Mouse (Mus musculus): Measurements from ENCODE around the gene Acap1. TPM values are rescaled to one million over a fixed set of nuclear protein-coding genes. Genes with fewer than 3 reads are reported as not detected.
A peak's percentile ranks its signal among the peaks of the same experiment; 100 is the strongest.

Acap1 gene
- polyA plus RNA-seq (2015; fragmentation: Nextera tagmentation; extraction: Ambion mirVana) = 7.0 and 8.2 TPM in 2 replicates

DNA sequence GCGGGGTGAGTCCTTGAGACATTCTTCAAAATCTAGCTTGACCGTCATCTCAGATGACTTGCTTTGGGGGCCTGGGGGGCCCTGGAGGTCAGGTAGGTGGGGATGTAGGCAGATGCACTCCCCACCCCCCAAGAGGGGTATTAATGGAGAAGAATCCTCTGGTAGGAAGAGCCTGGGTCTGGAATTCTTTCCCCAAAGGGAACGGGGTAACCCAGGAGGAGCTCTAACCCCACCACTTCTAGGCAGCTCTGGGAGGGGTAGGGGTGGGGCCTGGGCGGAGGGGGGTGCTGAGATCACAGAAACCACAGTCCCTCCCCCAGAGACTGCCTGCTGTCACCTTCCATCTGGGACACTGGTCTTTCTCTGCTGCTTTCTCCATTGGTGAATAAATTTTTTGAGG, at the start of gene Acap1:
Gene Acap1, minus strand, starts transcription at position 249 of the 400 bp plus-strand sequence.
- Histone ChIP-seq H3K9ac (no peak within 1 kb of the TSS), H3K27me3 (replicated peaks) (no peaks in the 10 kb centered on the region), H3K4me3 (no peak within 1 kb of the TSS), H3K4me2 (no peak within 1 kb of the TSS), H3K4me1 (peaks cover 41% of the 10 kb centered on the region), H3K27ac (replicated peaks) (no peak within 1 kb of the TSS), H3K9me3 (no peaks in the 10 kb centered on the region), H3K36me3 (no peaks in the 10 kb centered on the region)
- ATAC-seq (ENCODE audit: extremely low read depth, insufficient number of reproducible peaks, low FRiP score, low TSS enrichment) = no peak
- 61% methylated on average over 4 of the region's 4 CpGs for WGBS

- 65% methylated on average over 4 of the region's 4 CpGs for WGBS
- Histone ChIP-seq H3K27ac (replicated peaks) (no peak overlapping the region), H3K36me3 (peaks cover 43% of the 10 kb centered on the region), H3K4me1 (peaks cover 31% of the 10 kb centered on the region), H3K4me3 (no peak overlapping the region), H3K9ac (no peak overlapping the region), H3K9me3 (no peaks in the 10 kb centered on the region), H3K27me3 (replicated peaks) (peaks cover 60% of the 10 kb centered on the region), H3K4me2 (no peak overlapping the region)
- ATAC-seq (ENCODE audit: extremely low read depth, insufficient number of reproducible peaks, low FRiP score, low TSS enrichment) = no peak
Measured at GRCm38 (mm10) chr11:69940962-69941361, 45.6 kb upstream of the Acap1 start.

GRCm38 (mm10) chr11:69939731-69940130, 44.4 kb upstream of the Acap1 start:
- Histone ChIP-seq H3K27me3 (replicated peaks) (peaks cover 68% of the 10 kb centered on the region), H3K4me3 (no peak overlapping the region), H3K9ac (0 out of 2 replicates have a peak overlapping the region, but pooled peaks have one; percentile 14), H3K4me1 (peaks cover 32% of the 10 kb centered on the region), H3K36me3 (peaks cover 32% of the 10 kb centered on the region), H3K4me2 (no peak overlapping the region), H3K9me3 (no peaks in the 10 kb centered on the region), H3K27ac (replicated peaks) (no peak overlapping the region)
- ATAC-seq (ENCODE audit: extremely low read depth, insufficient number of reproducible peaks, low FRiP score, low TSS enrichment) = no peak
- 88% methylated on average over 17 of the region's 17 CpGs for WGBS

- peaks cover 37% of the 10 kb centered on the region for H3K4me1 ChIP-seq
- H3K4me3 ChIP-seq = no peak overlapping the region; the same call in 1 of the 2 replicates
- WGBS = 64% methylated on average over 5 of the region's 5 CpGs
- H3K27me3 ChIP-seq (replicated peaks) = peaks cover 70% of the 10 kb centered on the region
- H3K36me3 ChIP-seq = peaks cover 26% of the 10 kb centered on the region
- no peak for ATAC-seq (ENCODE audit: extremely low read depth, insufficient number of reproducible peaks, low FRiP score, low TSS enrichment)
- no peak overlapping the region for H3K27ac ChIP-seq (replicated peaks)
- H3K9me3 ChIP-seq = no peaks in the 10 kb centered on the region
- H3K9ac ChIP-seq = peak overlapping the region; percentile 14; the same call in 1 of the 2 replicates
- H3K4me2 ChIP-seq = no peak overlapping the region
Measured at GRCm38 (mm10) chr11:69939181-69939580, 43.8 kb upstream of the Acap1 start.

DNA sequence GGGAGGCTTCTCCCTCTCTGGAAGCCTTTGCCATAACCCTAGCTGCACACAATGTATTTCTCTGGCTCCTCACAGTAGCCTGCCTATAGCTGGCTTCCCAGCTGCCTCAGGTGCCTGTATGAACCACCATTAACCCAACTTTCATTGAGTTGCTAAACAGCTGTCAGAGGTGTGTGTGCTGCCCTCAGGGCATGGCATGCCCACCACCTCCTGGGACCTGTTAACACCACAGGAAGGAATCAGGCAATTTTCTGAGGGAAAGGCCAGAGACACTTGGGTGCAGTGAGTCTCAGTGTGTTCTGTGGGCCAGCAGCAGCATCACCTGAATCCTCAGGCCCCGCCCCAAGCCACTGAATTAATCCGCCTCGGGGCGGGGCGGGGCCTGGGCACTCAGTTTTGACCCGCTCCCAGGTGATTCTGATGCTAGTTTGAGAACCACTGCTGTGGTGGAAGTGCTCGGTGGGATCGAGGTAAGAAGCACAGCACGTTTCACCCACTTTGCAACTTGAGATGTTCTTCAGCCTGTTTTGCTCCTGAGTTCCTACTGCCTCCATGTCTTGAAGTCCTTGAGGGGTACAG, 43.2 kb upstream of the Acap1 start:
- no peak for ATAC-seq (ENCODE audit: extremely low read depth, insufficient number of reproducible peaks, low FRiP score, low TSS enrichment)
- H3K9ac ChIP-seq = no peak overlapping the region
- peaks cover 37% of the 10 kb centered on the region for H3K4me1 ChIP-seq
- no peak overlapping the region for H3K4me2 ChIP-seq
- WGBS = 32% methylated on average over 9 of the region's 9 CpGs
- no peaks in the 10 kb centered on the region for H3K9me3 ChIP-seq
- peaks cover 20% of the 10 kb centered on the region for H3K36me3 ChIP-seq
- H3K4me3 ChIP-seq = no peak overlapping the region
- no peak overlapping the region for H3K27ac ChIP-seq (replicated peaks)
- peaks cover 67% of the 10 kb centered on the region for H3K27me3 ChIP-seq (replicated peaks)

- WGBS = 53% methylated on average over 5 of the region's 5 CpGs
- peaks cover 37% of the 10 kb centered on the region for H3K4me1 ChIP-seq
- peaks cover 62% of the 10 kb centered on the region for H3K27me3 ChIP-seq (replicated peaks)
- H3K9me3 ChIP-seq = no peaks in the 10 kb centered on the region
- ATAC-seq (ENCODE audit: extremely low read depth, insufficient number of reproducible peaks, low FRiP score, low TSS enrichment) = no peak
- H3K4me3 ChIP-seq = no peak overlapping the region
- H3K9ac ChIP-seq = peak overlapping the region; percentile 83; the same call in 1 of the 2 replicates
- peak overlapping the region; percentile 53; the same call in 1 of the 2 replicates for H3K27ac ChIP-seq (replicated peaks)
- H3K4me2 ChIP-seq = no peak overlapping the region
- peaks cover 14% of the 10 kb centered on the region for H3K36me3 ChIP-seq
Measured at GRCm38 (mm10) chr11:69937834-69938233, 42.5 kb upstream of the Acap1 start.

- ATAC-seq (ENCODE audit: extremely low read depth, insufficient number of reproducible peaks, low FRiP score, low TSS enrichment) = no peak
Measured at GRCm38 (mm10) chr11:69937385-69937784, 42.0 kb upstream of the Acap1 start.

DNA sequence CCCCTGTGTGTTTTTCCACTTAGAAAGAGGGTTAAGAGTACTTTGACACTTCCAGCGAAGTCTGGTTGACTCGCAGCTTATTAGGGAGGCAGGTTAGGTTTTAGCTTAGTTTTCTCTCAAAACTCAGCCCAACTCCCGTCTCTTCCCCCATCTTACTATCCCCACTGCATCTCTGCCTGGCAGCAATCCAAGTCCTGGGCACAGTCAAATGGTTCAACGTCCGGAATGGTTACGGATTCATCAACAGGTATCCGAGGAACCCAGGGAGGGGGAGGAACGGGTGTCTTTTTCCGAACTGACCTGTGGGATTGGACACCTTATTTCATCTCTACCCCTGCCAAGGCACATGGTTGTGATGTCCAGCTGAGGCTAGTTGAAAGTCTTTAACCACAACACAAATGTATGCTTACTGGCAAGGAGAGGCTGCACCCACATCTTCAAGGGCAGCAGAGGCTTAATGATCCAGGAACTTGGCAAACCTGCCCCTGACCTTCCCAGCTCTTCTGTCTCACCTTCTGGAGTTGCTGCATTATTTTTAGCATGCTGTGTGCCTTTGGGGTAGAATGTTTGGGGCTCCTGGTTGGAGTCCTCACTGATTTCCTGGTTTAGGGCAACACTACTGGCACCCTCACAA, 41.5 kb upstream of the Acap1 start:
- peak overlapping the region; percentile 83 for H3K9ac ChIP-seq
- H3K9me3 ChIP-seq = no peaks in the 10 kb centered on the region
- 45% methylated on average over 9 of the region's 9 CpGs for WGBS
- H3K4me2 ChIP-seq = peak overlapping the region; percentile 93
- H3K27me3 ChIP-seq (replicated peaks) = peaks cover 57% of the 10 kb centered on the region
- peaks cover 37% of the 10 kb centered on the region for H3K4me1 ChIP-seq
- H3K27ac ChIP-seq (replicated peaks) = peak overlapping the region; percentile 53
- peak overlapping the region; percentile 64 for H3K4me3 ChIP-seq
- no peak for ATAC-seq (ENCODE audit: extremely low read depth, insufficient number of reproducible peaks, low FRiP score, low TSS enrichment)
- H3K36me3 ChIP-seq = peaks cover 4% of the 10 kb centered on the region; the same call in 1 of the 2 replicates

More at GRCm38 (mm10) chr11:69937385-69937784, 42.0 kb upstream of the Acap1 start:
- peak overlapping the region; percentile 53; the same call in 1 of the 2 replicates for H3K27ac ChIP-seq (replicated peaks)
- peak overlapping the region; percentile 83 for H3K9ac ChIP-seq
- H3K36me3 ChIP-seq = peaks cover 9% of the 10 kb centered on the region
- peak overlapping the region; percentile 93 for H3K4me2 ChIP-seq
- peaks cover 58% of the 10 kb centered on the region for H3K27me3 ChIP-seq (replicated peaks)
- peak overlapping the region; percentile 64 for H3K4me3 ChIP-seq
- 23% methylated on average over 4 of the region's 4 CpGs for WGBS
- no peaks in the 10 kb centered on the region for H3K9me3 ChIP-seq
- H3K4me1 ChIP-seq = peaks cover 37% of the 10 kb centered on the region

GRCm38 (mm10) chr11:69936156-69936555, 40.8 kb upstream of the Acap1 start:
- peaks cover 57% of the 10 kb centered on the region for H3K27me3 ChIP-seq (replicated peaks)
- no peaks in the 10 kb centered on the region for H3K36me3 ChIP-seq
- 2% methylated on average over 27 of the region's 30 CpGs for WGBS
- H3K4me3 ChIP-seq = peak overlapping the region; percentile 64
- no peak for ATAC-seq (ENCODE audit: extremely low read depth, insufficient number of reproducible peaks, low FRiP score, low TSS enrichment)
- H3K9me3 ChIP-seq = no peaks in the 10 kb centered on the region
- H3K4me1 ChIP-seq = peaks cover 37% of the 10 kb centered on the region
- H3K27ac ChIP-seq (replicated peaks) = peak overlapping the region; percentile 53; the same call in 1 of the 2 replicates
- H3K9ac ChIP-seq = peak overlapping the region; percentile 83
- H3K4me2 ChIP-seq = peak overlapping the region; percentile 93

- no peaks in the 10 kb centered on the region for H3K9me3 ChIP-seq
- H3K4me1 ChIP-seq = peaks cover 37% of the 10 kb centered on the region
- peak within 1 kb of the TSS; percentile 93 for H3K4me2 ChIP-seq
- WGBS = 2% methylated on average over 61 of the region's 62 CpGs
- peaks cover 53% of the 10 kb centered on the region for H3K27me3 ChIP-seq (replicated peaks)
- peak within 1 kb of the TSS; percentile 53 for H3K27ac ChIP-seq (replicated peaks)
- H3K36me3 ChIP-seq = no peaks in the 10 kb centered on the region
- peak within 1 kb of the TSS; percentile 64 for H3K4me3 ChIP-seq
- ATAC-seq (ENCODE audit: extremely low read depth, insufficient number of reproducible peaks, low FRiP score, low TSS enrichment) = peak; percentile 91
- H3K9ac ChIP-seq = peak within 1 kb of the TSS; percentile 83
Measured at GRCm38 (mm10) chr11:69935137-69935879, 40.0 kb upstream of the Acap1 start, which contains the start of gene Ybx2. Ybx2 (plus strand) TSS chr11:69935796.

GRCm38 (mm10) chr11:69934681-69935080, 39.3 kb upstream of the Acap1 start:
- H3K4me1 ChIP-seq = peaks cover 37% of the 10 kb centered on the region
- 19% methylated on average over 6 of the region's 6 CpGs for WGBS
- peak overlapping the region; percentile 93 for H3K4me2 ChIP-seq
- H3K9me3 ChIP-seq = no peaks in the 10 kb centered on the region
- no peak overlapping the region for H3K27ac ChIP-seq (replicated peaks)
- no peak for ATAC-seq (ENCODE audit: extremely low read depth, insufficient number of reproducible peaks, low FRiP score, low TSS enrichment)
- H3K36me3 ChIP-seq = no peaks in the 10 kb centered on the region
- peaks cover 47% of the 10 kb centered on the region for H3K27me3 ChIP-seq (replicated peaks)
- peak overlapping the region; percentile 64 for H3K4me3 ChIP-seq
- peak overlapping the region; percentile 67 for H3K9ac ChIP-seq

Measured in heart, embryonic 13.5 days (tissue).